Mouse (Mus musculus) embryo, embryonic 10.5 days (tissue): ENCODE data around the gene Traf2.

ENCODE experiments used
- DNase-seq: peaks from one replicate; pipeline ENCODE4 v3.0.0-alpha.2; 2015; ENCODE audit warnings: low spot score

The Traf2 gene

GRCm38 (mm10) chr2:25493476-25493961 lies 53.2 kb downstream of the Traf2 start, which contains the start of gene Lcn12:
Gene Lcn12 (minus strand): TSS chr2:25493911.
- no peak for DNase-seq

- no peak for DNase-seq
These were observed 53.8 kb downstream of the Traf2 start for GRCm38 (mm10) chr2:25492988-25493387.

- DNase-seq: no peak
These were observed 58.1 kb downstream of the Traf2 start for GRCm38 (mm10) chr2:25488671-25489068.

- DNase-seq: no peak
These were observed 58.6 kb downstream of the Traf2 start for GRCm38 (mm10) chr2:25487965-25488670.

GRCm38 (mm10) chr2:25484901-25485647 lies 61.7 kb downstream of the Traf2 start:
- no peak for DNase-seq

GRCm38 (mm10) chr2:25482969-25483368 lies 63.8 kb downstream of the Traf2 start:
- peak; percentile 53 for DNase-seq

GRCm38 (mm10) chr2:25480541-25480940 lies 66.2 kb downstream of the Traf2 start:
- DNase-seq: no peak

- no peak for DNase-seq
These were observed 67.0 kb downstream of the Traf2 start for GRCm38 (mm10) chr2:25479551-25480311.

- no peak for DNase-seq
These were observed 68.6 kb downstream of the Traf2 start for GRCm38 (mm10) chr2:25477967-25478675.

GRCm38 (mm10) chr2:25477541-25477940 lies 69.2 kb downstream of the Traf2 start:
- no peak for DNase-seq

GRCm38 (mm10) chr2:25472550-25472949 lies 74.2 kb downstream of the Traf2 start:
- DNase-seq: no peak

- no peak for DNase-seq
These were observed 76.8 kb downstream of the Traf2 start, which contains the start of gene Ptgds for GRCm38 (mm10) chr2:25469969-25470368. Gene Ptgds (minus strand): TSS chr2:25470046.

- DNase-seq: no peak
These were observed 77.5 kb downstream of the Traf2 start for GRCm38 (mm10) chr2:25468962-25469915.
